Mouse (Mus musculus) frontal cortex, adult 2 months (tissue): Measurements from ENCODE around the gene Gzma. TPM values are rescaled to one million over a fixed set of nuclear protein-coding genes. Genes with fewer than 3 reads are reported as not detected.

ENCODE experiments used
- DNase-seq, 2 experiments: peaks; one replicate each; pipeline ENCODE4 v3.0.0; 2022; ENCODE audit warnings: low spot score in 1 of 2; ENCODE audit errors: extremely low spot score in 1 of 2
- polyA plus RNA-seq: library from polyadenylated mRNA; depleted of rRNA; stranded (reverse); fragments of >200 nt; gene quantifications from 2 replicates; pipeline ENCODE4 v1.2.3, GENCODE M21; 2012; rRNA removed

The Gzma gene
- polyA plus RNA-seq, 1 experiment = not detected

DNA sequence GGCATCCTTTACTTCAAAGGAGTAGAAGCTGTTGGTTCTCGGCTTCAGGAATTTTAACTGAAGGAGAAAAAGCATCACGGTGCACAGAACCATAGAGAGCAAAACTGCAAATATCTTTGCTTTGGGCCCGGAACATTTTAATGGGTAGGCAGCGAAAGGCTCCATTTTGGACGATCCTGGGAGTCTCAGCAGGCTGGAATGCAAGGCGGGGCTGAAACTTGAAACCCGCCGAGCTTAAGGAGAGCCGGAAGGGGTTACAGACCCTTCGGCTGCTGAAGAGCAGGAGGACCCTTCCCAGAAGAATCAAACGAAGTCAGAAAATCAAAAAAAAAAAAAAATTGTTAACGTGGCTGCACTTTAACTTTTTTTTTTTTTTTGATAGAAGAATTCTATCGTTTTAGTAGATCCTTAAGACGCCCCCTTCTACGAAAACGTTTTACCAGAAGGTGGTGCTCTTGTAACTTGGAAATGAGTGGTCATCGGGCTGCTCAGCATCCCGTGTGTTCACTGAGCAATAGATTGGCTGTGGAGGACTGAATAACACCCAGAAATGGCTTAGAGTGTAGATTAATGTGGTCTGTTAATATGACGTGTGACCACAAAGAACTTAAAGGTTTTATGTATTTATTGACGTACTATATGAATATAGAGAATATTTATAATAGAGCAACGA lies 54.4 kb downstream of the Gzma start, which contains the start of gene Gpx8:
Gpx8 (minus strand) TSS at position 200 of the 673 bp plus-strand sequence.
- DNase-seq = peak in 1 of 2 experiments; percentile 70

- DNase-seq = no peak
These were observed 55.2 kb downstream of the Gzma start for GRCm38 (mm10) chr13:113045458-113046110.

DNA sequence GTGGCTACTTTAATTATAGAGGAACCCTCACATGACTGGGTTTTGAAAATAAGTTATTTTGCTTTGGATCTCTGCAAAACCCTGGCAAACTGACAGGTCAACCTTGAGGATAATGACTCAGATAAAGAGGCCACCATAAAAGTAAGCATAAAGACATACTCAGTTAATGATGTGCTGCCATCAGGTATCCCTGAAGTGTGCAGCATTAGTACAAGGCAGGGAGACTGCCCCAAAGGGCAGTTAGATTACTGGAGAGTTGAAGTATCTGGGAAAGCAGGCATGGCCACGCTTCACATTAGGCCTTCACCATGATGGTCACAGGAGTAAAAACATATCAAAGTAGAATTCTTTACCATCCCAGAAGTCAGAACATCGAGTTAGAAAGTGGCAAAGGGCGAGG lies 55.9 kb downstream of the Gzma start:
- no peak for DNase-seq

Other genes with a start within 250 kb of the Gzma start
- 41.4 and 42.7 TPM in 2 replicates for gene Mtrex, start 173.6 kb downstream of the Gzma start, polyA plus RNA-seq
- 10.9 and 11.1 TPM in 2 replicates for gene Dhx29, start 173.5 kb downstream of the Gzma start, polyA plus RNA-seq
- gene Ccno, start 113.2 kb downstream of the Gzma start, polyA plus RNA-seq = 2.6 and 2.9 TPM in 2 replicates
- 0.19 and 0.26 TPM in 2 replicates for gene Mcidas, start 107.1 kb downstream of the Gzma start, polyA plus RNA-seq
- 0.06 and 0.19 TPM in 2 replicates for gene Cdc20b, start 65.9 kb downstream of the Gzma start, polyA plus RNA-seq
- gene Gpx8, start 54.6 kb downstream of the Gzma start, polyA plus RNA-seq = 12.8 and 13.4 TPM in 2 replicates
- gene Esm1, start 108.7 kb upstream of the Gzma start, polyA plus RNA-seq = 0.44 and 0.56 TPM in 2 replicates
- 0.15 and 0.24 TPM in 2 replicates for gene Gzmk, start 124.9 kb upstream of the Gzma start, polyA plus RNA-seq
- gene BC067074, start 192.2 kb upstream of the Gzma start, polyA plus RNA-seq = 1.6 and 1.8 TPM in 2 replicates